Mouse (Mus musculus): Measurements from ENCODE around the gene Cecr2. TPM values are rescaled to one million over a fixed set of nuclear protein-coding genes. Genes with fewer than 3 reads are reported as not detected.

Cecr2 gene
- total and polyA plus RNA-seq, 3 experiments, result 2.5 to 24.9 (median 6.2) TPM

DNA sequence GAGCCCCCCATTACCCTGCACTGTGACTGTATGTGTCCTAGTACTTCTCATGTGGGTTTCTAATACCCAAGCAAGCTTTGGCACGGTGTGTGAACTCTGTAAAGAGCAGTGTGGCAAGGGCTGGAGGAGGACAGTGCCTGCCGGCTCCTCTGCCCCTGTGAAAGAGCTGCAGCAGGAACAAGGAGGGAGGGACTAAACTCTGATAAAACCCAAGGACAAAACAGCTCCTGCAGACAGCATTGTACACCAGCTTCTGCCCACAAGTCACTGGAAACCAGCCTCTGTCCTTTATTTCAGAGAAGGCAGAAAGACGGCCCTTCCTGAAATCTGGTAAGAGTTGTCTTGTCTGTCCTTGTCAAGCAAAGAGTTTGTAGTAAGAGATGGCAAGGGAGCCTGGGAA lies 110.1 kb downstream of the Cecr2 start:
- DNase-seq (ENCODE audit: low spot score) (no peak), ATAC-seq (ENCODE audit: extremely low read depth, insufficient number of reproducible peaks, low FRiP score, poor library complexity, severe bottlenecking) (no peak)
- H3K36me3 ChIP-seq (replicated peaks), result peaks cover 3% of the 10 kb centered on the region
- no peak overlapping the region for H3K4me3 ChIP-seq (ENCODE audit: low read depth, low read length)
- TF ChIP-seq GATA2 (IDR thresholded peaks at IDR 0.05; ENCODE audit: borderline replicate concordance, low read depth, low read length), result no peak
- TF ChIP-seq CTCF (IDR thresholded peaks at IDR 0.05; ENCODE audit: low read depth, low read length), result no peak
- no peak for TF ChIP-seq TAL1 (conservative IDR thresholded peaks at IDR 0.05; ENCODE audit: low read depth, low read length)
- no peak for TF ChIP-seq GATA1 (IDR thresholded peaks at IDR 0.05; ENCODE audit: borderline replicate concordance, low read length)
- no peak for TF ChIP-seq POLR2AphosphoS5 (IDR thresholded peaks at IDR 0.05; ENCODE audit: insufficient replicate concordance, low read depth, low read length)
- H3K27me3 ChIP-seq (ENCODE audit: insufficient read depth, low read length), result peaks cover 1% of the 10 kb centered on the region
- no peaks in the 10 kb centered on the region for H3K4me1 ChIP-seq (ENCODE audit: insufficient read depth, low read depth, low read length)
- no peaks in the 10 kb centered on the region for H3K9me3 ChIP-seq (replicated peaks)

GRCm38 (mm10) chr6:120777533-120777932 lies 111.4 kb downstream of the Cecr2 start:
- H3K36me3 ChIP-seq (replicated peaks), result peaks cover 3% of the 10 kb centered on the region
- ATAC-seq (ENCODE audit: extremely low read depth, insufficient number of reproducible peaks, low FRiP score, poor library complexity, severe bottlenecking) (no peak), DNase-seq (ENCODE audit: low spot score) (no peak)
- no peaks in the 10 kb centered on the region for H3K4me1 ChIP-seq (ENCODE audit: insufficient read depth, low read depth, low read length)
- no peak overlapping the region for H3K4me3 ChIP-seq (ENCODE audit: low read depth, low read length)
- H3K9me3 ChIP-seq (replicated peaks), result no peaks in the 10 kb centered on the region
- no peaks in the 10 kb centered on the region; the same call in 1 of the 2 replicates for H3K27me3 ChIP-seq (ENCODE audit: insufficient read depth, low read length)
- no peak for TF ChIP-seq GATA1 (IDR thresholded peaks at IDR 0.05; ENCODE audit: borderline replicate concordance, low read length)
- TF ChIP-seq POLR2AphosphoS5 (IDR thresholded peaks at IDR 0.05; ENCODE audit: insufficient replicate concordance, low read depth, low read length), result no peak
- TF ChIP-seq CTCF (IDR thresholded peaks at IDR 0.05; ENCODE audit: low read depth, low read length), result no peak
- no peak for TF ChIP-seq GATA2 (IDR thresholded peaks at IDR 0.05; ENCODE audit: borderline replicate concordance, low read depth, low read length)
- no peak for TF ChIP-seq TAL1 (conservative IDR thresholded peaks at IDR 0.05; ENCODE audit: low read depth, low read length)

DNA sequence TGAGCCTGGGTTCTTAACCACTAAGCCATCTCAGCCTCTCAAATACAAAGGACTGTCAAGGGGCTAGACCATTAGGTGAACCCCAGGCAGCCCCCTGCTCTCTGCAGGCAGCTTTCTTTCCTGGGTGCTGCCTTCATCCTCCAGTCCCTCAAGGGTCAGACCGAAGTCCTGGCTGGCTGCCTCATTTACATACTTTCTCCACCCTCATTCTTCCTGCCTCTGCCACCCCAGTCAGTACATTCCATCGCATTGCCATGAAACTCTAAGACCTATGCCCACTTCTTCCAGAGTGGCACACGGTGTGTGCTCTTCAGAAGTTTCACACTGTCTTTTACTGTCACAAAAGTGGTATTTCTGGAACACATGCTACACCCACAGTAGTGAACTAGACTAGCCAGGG lies 112.1 kb downstream of the Cecr2 start:
- H3K4me3 ChIP-seq (ENCODE audit: low read depth, low read length), result no peak overlapping the region
- H3K9me3 ChIP-seq (replicated peaks), result no peaks in the 10 kb centered on the region
- DNase-seq (ENCODE audit: low spot score) (no peak), ATAC-seq (ENCODE audit: extremely low read depth, insufficient number of reproducible peaks, low FRiP score, poor library complexity, severe bottlenecking) (no peak)
- H3K36me3 ChIP-seq (replicated peaks), result peaks cover 3% of the 10 kb centered on the region
- TF ChIP-seq GATA1 (IDR thresholded peaks at IDR 0.05; ENCODE audit: borderline replicate concordance, low read length) (no peak), GATA2 (IDR thresholded peaks at IDR 0.05; ENCODE audit: borderline replicate concordance, low read depth, low read length) (no peak), CTCF (IDR thresholded peaks at IDR 0.05; ENCODE audit: low read depth, low read length) (no peak), POLR2AphosphoS5 (IDR thresholded peaks at IDR 0.05; ENCODE audit: insufficient replicate concordance, low read depth, low read length) (no peak), TAL1 (conservative IDR thresholded peaks at IDR 0.05; ENCODE audit: low read depth, low read length) (no peak)
- H3K27me3 ChIP-seq (ENCODE audit: insufficient read depth, low read length), result no peaks in the 10 kb centered on the region
- H3K4me1 ChIP-seq (ENCODE audit: insufficient read depth, low read depth, low read length), result no peaks in the 10 kb centered on the region

DNA sequence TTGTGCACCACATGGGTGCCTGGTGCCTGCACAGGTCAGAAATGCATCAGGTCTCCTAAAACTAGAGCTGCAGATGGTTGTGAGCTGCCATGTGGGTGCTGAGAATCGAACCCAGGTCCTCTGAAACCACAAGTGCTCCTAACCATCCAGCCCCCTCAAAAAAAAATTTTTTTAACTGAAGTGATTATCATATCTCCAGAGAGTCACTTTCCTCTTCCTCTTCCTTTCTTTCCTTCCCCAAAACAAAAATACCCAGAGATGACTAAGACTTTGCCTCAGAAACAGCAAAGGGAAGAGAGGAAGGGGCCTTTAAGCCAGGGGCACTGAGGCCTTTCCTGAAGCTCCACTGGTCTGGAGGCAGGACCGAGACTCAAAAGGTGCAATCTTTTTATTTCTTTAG lies 116.8 kb downstream of the Cecr2 start:
- Histone ChIP-seq H3K4me1 (ENCODE audit: insufficient read depth, low read depth, low read length) (peaks cover 8% of the 10 kb centered on the region; the same call in 1 of the 2 replicates), H3K4me3 (ENCODE audit: low read depth, low read length) (no peak overlapping the region), H3K36me3 (replicated peaks) (peaks cover 23% of the 10 kb centered on the region), H3K27me3 (ENCODE audit: insufficient read depth, low read length) (no peaks in the 10 kb centered on the region), H3K9me3 (replicated peaks) (no peaks in the 10 kb centered on the region)
- DNase-seq (ENCODE audit: low spot score) (no peak), ATAC-seq (ENCODE audit: extremely low read depth, insufficient number of reproducible peaks, low FRiP score, poor library complexity, severe bottlenecking) (no peak)
- no peak for TF ChIP-seq GATA1 (IDR thresholded peaks at IDR 0.05; ENCODE audit: borderline replicate concordance, low read length)
- no peak for TF ChIP-seq POLR2AphosphoS5 (IDR thresholded peaks at IDR 0.05; ENCODE audit: insufficient replicate concordance, low read depth, low read length)
- no peak for TF ChIP-seq GATA2 (IDR thresholded peaks at IDR 0.05; ENCODE audit: borderline replicate concordance, low read depth, low read length)
- TF ChIP-seq CTCF (IDR thresholded peaks at IDR 0.05; ENCODE audit: low read depth, low read length), result no peak
- TF ChIP-seq TAL1 (conservative IDR thresholded peaks at IDR 0.05; ENCODE audit: low read depth, low read length), result no peak

DNA sequence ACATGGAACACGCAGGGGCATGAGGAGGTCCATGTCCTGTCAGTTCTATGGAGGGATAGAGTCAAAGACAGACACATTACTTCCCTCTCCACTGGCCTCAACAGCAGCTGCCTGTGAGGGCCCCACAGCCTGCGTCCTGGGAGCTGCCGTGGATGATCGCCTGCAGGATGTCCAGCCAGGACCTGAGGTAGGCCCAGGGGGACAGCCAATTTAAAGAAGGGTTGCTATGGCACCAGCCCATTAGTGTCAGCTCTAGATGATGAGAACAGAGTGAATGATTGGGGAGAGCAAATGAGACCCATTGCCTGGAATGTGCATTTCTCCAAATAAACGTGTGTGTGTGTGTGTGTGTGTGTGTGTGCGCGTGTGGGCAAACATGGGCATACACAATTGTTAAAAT lies 118.2 kb downstream of the Cecr2 start:
- Histone ChIP-seq H3K27me3 (ENCODE audit: insufficient read depth, low read length) (no peaks in the 10 kb centered on the region), H3K36me3 (replicated peaks) (peaks cover 36% of the 10 kb centered on the region), H3K4me1 (ENCODE audit: insufficient read depth, low read depth, low read length) (peaks cover 15% of the 10 kb centered on the region), H3K4me3 (ENCODE audit: low read depth, low read length) (no peak overlapping the region), H3K9me3 (replicated peaks) (no peaks in the 10 kb centered on the region)
- TF ChIP-seq CTCF (IDR thresholded peaks at IDR 0.05; ENCODE audit: low read depth, low read length) (no peak), GATA1 (IDR thresholded peaks at IDR 0.05; ENCODE audit: borderline replicate concordance, low read length) (no peak), TAL1 (conservative IDR thresholded peaks at IDR 0.05; ENCODE audit: low read depth, low read length) (no peak), POLR2AphosphoS5 (IDR thresholded peaks at IDR 0.05; ENCODE audit: insufficient replicate concordance, low read depth, low read length) (no peak), GATA2 (IDR thresholded peaks at IDR 0.05; ENCODE audit: borderline replicate concordance, low read depth, low read length) (no peak)
- no peak for ATAC-seq (ENCODE audit: extremely low read depth, insufficient number of reproducible peaks, low FRiP score, poor library complexity, severe bottlenecking)
- no peak for DNase-seq (ENCODE audit: low spot score)

GRCm38 (mm10) chr6:120788068-120788607 lies 122.0 kb downstream of the Cecr2 start:
- Histone ChIP-seq H3K27me3 (ENCODE audit: insufficient read depth, low read length) (no peaks in the 10 kb centered on the region), H3K36me3 (replicated peaks) (peaks cover 72% of the 10 kb centered on the region), H3K4me1 (ENCODE audit: insufficient read depth, low read depth, low read length) (peaks cover 39% of the 10 kb centered on the region), H3K9me3 (replicated peaks) (no peaks in the 10 kb centered on the region), H3K4me3 (ENCODE audit: low read depth, low read length) (no peak overlapping the region)
- DNase-seq (ENCODE audit: low spot score) (no peak), ATAC-seq (ENCODE audit: extremely low read depth, insufficient number of reproducible peaks, low FRiP score, poor library complexity, severe bottlenecking) (no peak)
- TF ChIP-seq CTCF (IDR thresholded peaks at IDR 0.05; ENCODE audit: low read depth, low read length), result no peak
